Mouse (Mus musculus) embryonic facial prominence, embryonic 11.5 days (tissue): ENCODE data around the gene Krr1. TPM values are rescaled to one million over a fixed set of nuclear protein-coding genes. Genes with fewer than 3 reads are reported as not detected.

Experiments
- ATAC-seq: fragments of 200-750 bp; cut with Nextera tagmentation; replicated peaks from 2 replicates; pipeline ENCODE4 v1.8.0; 2017; ENCODE audit warnings: low read depth; ENCODE audit not compliant: insufficient number of reproducible peaks, low FRiP score, low TSS enrichment
- DNase-seq: peaks from one replicate; pipeline ENCODE4 v3.0.0-alpha.2; 2015; ENCODE audit warnings: low spot score
- H3K27ac ChIP-seq: fragments of 300-500 bp; sonication (generic); replicated peaks from 2 replicates; pipeline ENCODE4 v1.5.1; 2014; ENCODE audit warnings: mild to moderate bottlenecking, low read depth, low read length, control low read depth
- H3K27me3 ChIP-seq: fragments of 300-500 bp; sonication (generic); 2 replicates; pipeline ENCODE4 v1.6.1; 2014; ENCODE audit warnings: mild to moderate bottlenecking, low read length, moderate library complexity, mixed read lengths; ENCODE audit not compliant: control insufficient read depth, insufficient read depth
- H3K36me3 ChIP-seq: fragments of 300-500 bp; sonication (generic); replicated peaks from 2 replicates; pipeline ENCODE4 v1.6.1; 2014; ENCODE audit warnings: low read depth, mild to moderate bottlenecking, low read length, moderate library complexity, mixed read lengths; ENCODE audit not compliant: control insufficient read depth, insufficient read depth
- H3K4me1 ChIP-seq: fragments of 300-500 bp; sonication (generic); 2 replicates; pipeline ENCODE4 v1.6.1; 2014; ENCODE audit warnings: low read length, mixed read lengths; ENCODE audit not compliant: control insufficient read depth, insufficient read depth
- H3K4me2 ChIP-seq: fragments of 300-500 bp; sonication (generic); 2 replicates; pipeline ENCODE4 v1.6.1; 2014; ENCODE audit warnings: low read depth, mild to moderate bottlenecking, control low read depth, low read length, moderate library complexity
- H3K4me3 ChIP-seq: fragments of 300-500 bp; sonication (generic); 2 replicates; pipeline ENCODE4 v1.5.1; 2014; ENCODE audit warnings: low read depth, low read length, control low read depth
- H3K9ac ChIP-seq: fragments of 300-500 bp; sonication (generic); replicated peaks from 2 replicates; pipeline ENCODE4 v1.6.1; 2014; ENCODE audit warnings: mild to moderate bottlenecking, control low read depth, low read length
- H3K9me3 ChIP-seq: fragments of 300-500 bp; sonication (generic); replicated peaks from 2 replicates; pipeline ENCODE4 v1.6.1; 2016; ENCODE audit warnings: mild to moderate bottlenecking, low read length, inconsistent platforms, mixed read lengths; ENCODE audit not compliant: control insufficient read depth
- WGBS: fragments of 180-500 bp; shearing (Covaris S2); extraction: QIAGEN DNeasy Blood & Tissue Kit; methylation state at CpG from one replicate; pipeline ENCODE4 v1.1.7; 2014; 5-methylcytosine and 5-hydroxymethylcytosine counted together
- polyA plus RNA-seq: library from polyadenylated mRNA; unstranded; fragments of >200 nt; fragmentation: Nextera tagmentation; extraction: Ambion mirVana; gene quantifications from 2 replicates; pipeline ENCODE4 v1.2.1, GENCODE M21; 2014

The Krr1 gene
- polyA plus RNA-seq, 1 experiment from 2014 or later = 71.2 TPM

GRCm38 (mm10) chr10:111936021-111936420 is 36.4 kb upstream of the Krr1 start:
- no peaks in the 10 kb centered on the region for H3K9me3 ChIP-seq
- no peak overlapping the region for H3K27ac ChIP-seq
- no peak overlapping the region for H3K4me2 ChIP-seq
- no peaks in the 10 kb centered on the region for H3K27me3 ChIP-seq
- H3K4me1 ChIP-seq = no peaks in the 10 kb centered on the region
- ATAC-seq = no peak
- 90% methylated on average over 4 of the region's 4 CpGs for WGBS
- H3K4me3 ChIP-seq = no peak overlapping the region
- H3K9ac ChIP-seq = no peak overlapping the region
- no peak for DNase-seq
- no peaks in the 10 kb centered on the region for H3K36me3 ChIP-seq

GRCm38 (mm10) chr10:111936491-111937145 is 35.8 kb upstream of the Krr1 start:
- no peaks in the 10 kb centered on the region for H3K36me3 ChIP-seq
- no peak for DNase-seq
- ATAC-seq = no peak
- no peak overlapping the region for H3K4me2 ChIP-seq
- no peak overlapping the region for H3K27ac ChIP-seq
- H3K4me1 ChIP-seq = no peaks in the 10 kb centered on the region
- H3K9ac ChIP-seq = no peak overlapping the region
- H3K4me3 ChIP-seq = no peak overlapping the region
- no peaks in the 10 kb centered on the region for H3K9me3 ChIP-seq
- no peaks in the 10 kb centered on the region for H3K27me3 ChIP-seq
- WGBS = 62% methylated on average over 13 of the region's 13 CpGs

- no peak for DNase-seq
- H3K9ac ChIP-seq = no peak overlapping the region
- no peaks in the 10 kb centered on the region for H3K9me3 ChIP-seq
- 73% methylated on average over 5 of the region's 5 CpGs for WGBS
- no peak overlapping the region for H3K27ac ChIP-seq
- ATAC-seq = no peak
- no peaks in the 10 kb centered on the region for H3K36me3 ChIP-seq
- H3K4me1 ChIP-seq = no peaks in the 10 kb centered on the region
- no peak overlapping the region for H3K4me3 ChIP-seq
- no peaks in the 10 kb centered on the region for H3K27me3 ChIP-seq
- H3K4me2 ChIP-seq = no peak overlapping the region
Observed at GRCm38 (mm10) chr10:111937146-111937534, 35.3 kb upstream of the Krr1 start.

GRCm38 (mm10) chr10:111943026-111943425 is 29.4 kb upstream of the Krr1 start:
- WGBS = 82% methylated on average over 7 of the region's 7 CpGs
- no peaks in the 10 kb centered on the region for H3K36me3 ChIP-seq
- no peak for ATAC-seq
- DNase-seq = no peak
- no peak overlapping the region for H3K9ac ChIP-seq
- H3K4me1 ChIP-seq = no peaks in the 10 kb centered on the region
- H3K27me3 ChIP-seq = no peaks in the 10 kb centered on the region
- no peak overlapping the region for H3K4me2 ChIP-seq
- no peaks in the 10 kb centered on the region for H3K9me3 ChIP-seq
- no peak overlapping the region for H3K27ac ChIP-seq
- H3K4me3 ChIP-seq = no peak overlapping the region

- H3K4me2 ChIP-seq = no peak overlapping the region
- no peaks in the 10 kb centered on the region for H3K36me3 ChIP-seq
- no peaks in the 10 kb centered on the region for H3K9me3 ChIP-seq
- no peak overlapping the region for H3K27ac ChIP-seq
- H3K4me1 ChIP-seq = no peaks in the 10 kb centered on the region
- no peak overlapping the region for H3K9ac ChIP-seq
- H3K4me3 ChIP-seq = no peak overlapping the region
- no peak for DNase-seq
- ATAC-seq = no peak
- 75% methylated on average over 3 of the region's 3 CpGs for WGBS
- no peaks in the 10 kb centered on the region for H3K27me3 ChIP-seq
Observed at GRCm38 (mm10) chr10:111945563-111945962, 26.9 kb upstream of the Krr1 start.

GRCm38 (mm10) chr10:111948041-111948440 is 24.4 kb upstream of the Krr1 start:
- no peaks in the 10 kb centered on the region for H3K9me3 ChIP-seq
- 82% methylated on average over 1 of the region's 1 CpGs for WGBS

GRCm38 (mm10) chr10:111949008-111949407 is 23.5 kb upstream of the Krr1 start:
- Histone ChIP-seq H3K27ac (no peak overlapping the region), H3K9me3 (no peaks in the 10 kb centered on the region), H3K4me1 (no peaks in the 10 kb centered on the region), H3K9ac (no peak overlapping the region), H3K4me2 (no peak overlapping the region), H3K4me3 (no peak overlapping the region), H3K27me3 (no peaks in the 10 kb centered on the region), H3K36me3 (no peaks in the 10 kb centered on the region)
- DNase-seq (no peak), ATAC-seq (no peak)
- WGBS = 58% methylated on average over 4 of the region's 4 CpGs

More at GRCm38 (mm10) chr10:111948041-111948440, 24.4 kb upstream of the Krr1 start:
- H3K4me1 ChIP-seq = no peaks in the 10 kb centered on the region
- H3K27me3 ChIP-seq = no peaks in the 10 kb centered on the region
- ATAC-seq (no peak), DNase-seq (no peak)
- no peak overlapping the region for H3K27ac ChIP-seq
- no peaks in the 10 kb centered on the region for H3K36me3 ChIP-seq
- H3K9ac ChIP-seq = no peak overlapping the region
- no peak overlapping the region for H3K4me2 ChIP-seq
- H3K4me3 ChIP-seq = no peak overlapping the region

- whole genome bisulfite sequencing = 46% methylated on average over 2 of the region's 2 CpGs
- peak; percentile 66 for DNase-seq
- no peaks in the 10 kb centered on the region for H3K36me3 ChIP-seq
Observed at GRCm38 (mm10) chr10:111955836-111956235, 16.6 kb upstream of the Krr1 start.

More at GRCm38 (mm10) chr10:111955836-111956235, 16.6 kb upstream of the Krr1 start:
- Histone ChIP-seq H3K27me3 (no peaks in the 10 kb centered on the region), H3K9me3 (no peaks in the 10 kb centered on the region), H3K27ac (no peak overlapping the region), H3K9ac (no peak overlapping the region), H3K4me3 (no peak overlapping the region), H3K4me2 (no peak overlapping the region), H3K4me1 (no peaks in the 10 kb centered on the region; the same call in 1 of the 2 replicates)
- ATAC-seq = no peak
